Mouse (Mus musculus) heart, embryonic 10.5 days (tissue): ENCODE results near the gene Exoc3l. TPM values are rescaled to one million over a fixed set of nuclear protein-coding genes. Genes with fewer than 3 reads are reported as not detected.

ENCODE experiments used
- DNase-seq: peaks from one replicate; pipeline ENCODE4 v3.0.0-alpha.2; 2017; ENCODE audit warnings: low spot score
- H3K27ac ChIP-seq: fragments of 300-500 bp; sonication (generic); 2 replicates; pipeline ENCODE4 v1.5.1; 2016; ENCODE audit warnings: mild to moderate bottlenecking
- H3K27me3 ChIP-seq: fragments of 300-500 bp; sonication (generic); 2 replicates; pipeline ENCODE4 v1.6.1; 2016; ENCODE audit warnings: mild to moderate bottlenecking; ENCODE audit not compliant: poor library complexity, insufficient read depth, severe bottlenecking
- H3K36me3 ChIP-seq: fragments of 300-500 bp; sonication (generic); 2 replicates; pipeline ENCODE4 v1.6.1; 2016; ENCODE audit warnings: mild to moderate bottlenecking, moderate library complexity
- H3K4me1 ChIP-seq: fragments of 300-500 bp; sonication (generic); 2 replicates; pipeline ENCODE4 v1.6.1; 2016; ENCODE audit warnings: mild to moderate bottlenecking
- H3K4me3 ChIP-seq: fragments of 300-500 bp; sonication (generic); 2 replicates; pipeline ENCODE4 v1.5.1; 2016; ENCODE audit warnings: mild to moderate bottlenecking, moderate library complexity
- H3K9me3 ChIP-seq: fragments of 300-500 bp; sonication (generic); 2 replicates; pipeline ENCODE4 v1.6.1; 2016; ENCODE audit warnings: mild to moderate bottlenecking, moderate library complexity
- WGBS: fragments of 180-500 bp; shearing (Covaris S2); methylation state at CpG from one replicate; pipeline ENCODE4 v1.1.7; 2016; 5-methylcytosine and 5-hydroxymethylcytosine counted together
- polyA plus RNA-seq: library from polyadenylated mRNA; unstranded; fragments of >200 nt; fragmentation: Nextera tagmentation; extraction: Ambion mirVana; gene quantifications from 2 replicates; pipeline ENCODE4 v1.2.1, GENCODE M21; 2016

Exoc3l gene
- polyA plus RNA-seq = 16.7 and 18.9 TPM in 2 replicates

DNA sequence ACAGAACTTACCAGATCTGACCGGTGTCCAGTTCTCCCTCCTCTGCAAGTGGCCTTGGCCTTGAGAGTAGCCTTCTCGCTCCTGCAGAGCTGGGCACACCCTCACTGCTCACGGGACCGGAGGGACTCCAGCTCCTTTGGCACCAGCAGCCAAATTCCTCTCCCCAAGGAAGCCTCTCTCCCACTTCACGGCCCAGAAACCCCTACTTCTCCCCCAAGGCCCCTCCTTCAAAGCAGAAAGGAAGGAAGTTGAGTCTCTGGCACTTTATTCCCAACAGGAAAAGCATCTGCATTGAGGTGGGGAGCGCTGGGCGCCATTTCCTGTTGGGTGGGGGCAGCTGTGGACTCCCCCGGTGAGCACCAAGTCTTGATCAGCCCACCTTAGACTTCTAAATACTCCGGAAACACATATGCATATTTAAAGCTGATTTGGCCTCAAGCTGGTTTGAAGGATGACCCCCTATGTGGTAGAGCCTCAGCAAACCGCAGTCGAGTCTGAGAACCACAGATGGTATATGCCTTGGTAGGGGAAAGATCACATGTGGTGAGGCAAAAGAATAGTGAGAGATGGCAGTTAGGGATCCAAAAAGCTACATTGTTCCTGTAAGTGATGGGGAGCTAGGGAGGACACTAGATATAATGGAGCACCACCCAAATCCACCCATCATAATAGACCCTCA, at the start of gene Exoc3l:
Gene Exoc3l, minus strand, starts transcription at position 207 of the 679 bp plus-strand sequence.
- Histone ChIP-seq H3K9me3 (no peaks in the 10 kb centered on the region), H3K36me3 (peaks cover 25% of the 10 kb centered on the region), H3K27ac (peak within 1 kb of the TSS; percentile 90), H3K27me3 (peaks cover 31% of the 10 kb centered on the region), H3K4me1 (peaks cover 41% of the 10 kb centered on the region), H3K4me3 (peak within 1 kb of the TSS; percentile 78)
- DNase-seq = no peak
- WGBS = 53% methylated on average over 11 of the region's 11 CpGs

DNA sequence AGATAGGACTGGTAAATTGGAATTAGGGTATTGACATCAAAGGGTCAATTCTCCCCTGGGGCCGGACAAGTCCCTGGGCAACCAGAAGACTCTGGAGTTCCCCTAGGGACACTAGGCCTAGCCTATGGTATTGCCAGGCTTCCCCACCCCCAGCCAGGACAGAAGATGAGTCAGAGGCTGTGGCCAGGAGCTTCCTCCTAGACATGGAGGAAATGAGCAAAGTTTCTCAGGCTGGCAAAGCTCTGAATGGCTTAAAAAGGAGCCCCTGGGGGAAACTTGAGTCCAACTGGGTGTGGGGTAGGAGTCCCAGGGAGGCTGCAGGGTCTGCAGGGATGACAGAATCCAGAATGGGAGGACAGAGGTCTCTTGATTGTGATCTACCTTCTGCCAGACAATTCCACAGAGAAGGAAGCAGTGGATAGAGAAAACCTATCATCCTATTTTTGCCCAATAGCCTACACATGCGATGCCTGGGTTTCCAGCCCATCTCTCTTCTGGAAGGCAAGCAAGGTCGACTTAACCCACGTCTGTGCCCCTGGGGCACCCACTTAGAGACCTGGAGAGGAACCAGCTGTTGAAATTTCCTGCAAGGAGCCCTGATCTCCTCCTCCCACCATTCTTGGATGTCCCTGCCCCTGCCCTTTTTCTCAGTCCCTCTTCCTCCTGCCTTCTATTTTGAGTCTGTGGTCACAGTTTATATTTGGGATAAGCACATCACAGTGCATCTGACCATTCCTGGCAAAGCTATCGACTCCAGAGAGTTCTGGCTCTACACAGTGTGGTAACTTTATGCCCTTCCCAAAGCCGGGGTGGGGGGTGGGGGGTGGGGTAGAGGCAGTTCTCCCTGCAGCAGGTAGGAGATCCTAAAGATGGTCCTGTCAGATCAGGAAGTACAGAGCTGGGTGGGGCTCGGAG, 49.4 kb upstream of the Exoc3l start:
- H3K4me1 ChIP-seq = peaks cover 70% of the 10 kb centered on the region
- no peaks in the 10 kb centered on the region for H3K27me3 ChIP-seq
- H3K27ac ChIP-seq = peak overlapping the region; percentile 89
- H3K36me3 ChIP-seq = no peaks in the 10 kb centered on the region
- H3K4me3 ChIP-seq = peak overlapping the region; percentile 72
- no peak for DNase-seq
- no peaks in the 10 kb centered on the region for H3K9me3 ChIP-seq
- 52% methylated on average over 7 of the region's 7 CpGs for WGBS

DNA sequence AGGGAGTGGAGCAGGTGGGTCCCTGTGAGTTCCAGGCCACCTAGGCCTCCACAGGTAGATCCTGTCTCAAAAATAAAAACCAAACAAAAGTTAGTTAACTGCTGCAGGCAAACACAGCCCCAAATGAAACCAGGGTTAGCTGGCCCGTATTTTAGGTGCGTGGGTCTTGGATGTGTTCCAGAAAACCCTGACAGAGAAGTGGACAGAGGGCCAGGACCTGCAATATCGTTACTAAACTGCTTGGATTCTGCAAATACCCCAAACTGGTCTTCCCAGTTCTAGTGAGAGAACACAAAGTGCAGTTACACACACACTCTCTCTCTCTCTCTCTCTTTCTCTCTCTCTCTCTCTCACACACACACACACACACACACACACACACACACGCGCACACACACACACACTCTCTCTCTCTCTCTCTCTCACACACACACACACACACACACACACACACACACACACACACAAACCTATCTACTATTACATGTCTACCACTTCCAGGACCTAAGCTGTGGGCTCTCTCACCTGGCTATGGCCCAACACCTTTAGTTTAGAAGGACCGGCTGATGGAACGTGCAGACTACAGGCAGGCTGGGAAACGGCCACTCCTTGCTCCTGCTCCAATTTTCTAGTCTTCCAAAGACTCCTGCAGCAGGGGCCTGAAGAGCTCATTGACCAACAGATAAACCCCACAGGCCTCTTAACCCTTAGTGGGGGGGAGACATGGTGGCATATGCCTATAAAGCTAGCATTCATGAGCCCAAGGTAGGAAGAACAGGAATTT, 48.1 kb upstream of the Exoc3l start:
- WGBS = 59% methylated on average over 8 of the region's 8 CpGs
- Histone ChIP-seq H3K27me3 (no peaks in the 10 kb centered on the region), H3K4me3 (no peak overlapping the region), H3K36me3 (no peaks in the 10 kb centered on the region), H3K27ac (0 out of 2 replicates have a peak overlapping the region, but pooled peaks have one; percentile 36), H3K4me1 (peaks cover 70% of the 10 kb centered on the region), H3K9me3 (no peaks in the 10 kb centered on the region)
- no peak for DNase-seq

DNA sequence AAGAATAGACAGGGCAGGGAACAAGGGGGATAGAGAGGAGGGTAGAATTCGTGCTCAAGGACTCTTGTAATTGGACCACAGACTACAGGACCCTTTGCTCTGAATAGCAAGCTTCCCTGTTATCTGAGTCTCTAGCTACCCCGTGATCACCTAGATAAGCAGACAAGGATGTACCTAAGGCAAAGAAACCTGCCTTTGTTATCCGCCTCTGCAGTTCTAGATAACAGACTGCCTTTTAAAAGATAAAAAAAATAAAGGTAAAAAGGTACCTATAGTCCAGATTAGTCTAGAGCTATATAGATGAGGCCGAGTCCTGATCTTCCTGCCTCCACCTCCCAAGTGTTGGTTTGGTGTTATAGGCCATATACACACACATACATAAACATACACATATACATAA, 46.9 kb upstream of the Exoc3l start:
- DNase-seq = no peak
- Histone ChIP-seq H3K27ac (no peak overlapping the region), H3K4me3 (no peak overlapping the region), H3K27me3 (no peaks in the 10 kb centered on the region), H3K9me3 (no peaks in the 10 kb centered on the region), H3K36me3 (peaks cover 8% of the 10 kb centered on the region), H3K4me1 (peaks cover 74% of the 10 kb centered on the region)
- WGBS = 66% methylated on average over 4 of the region's 4 CpGs

DNA sequence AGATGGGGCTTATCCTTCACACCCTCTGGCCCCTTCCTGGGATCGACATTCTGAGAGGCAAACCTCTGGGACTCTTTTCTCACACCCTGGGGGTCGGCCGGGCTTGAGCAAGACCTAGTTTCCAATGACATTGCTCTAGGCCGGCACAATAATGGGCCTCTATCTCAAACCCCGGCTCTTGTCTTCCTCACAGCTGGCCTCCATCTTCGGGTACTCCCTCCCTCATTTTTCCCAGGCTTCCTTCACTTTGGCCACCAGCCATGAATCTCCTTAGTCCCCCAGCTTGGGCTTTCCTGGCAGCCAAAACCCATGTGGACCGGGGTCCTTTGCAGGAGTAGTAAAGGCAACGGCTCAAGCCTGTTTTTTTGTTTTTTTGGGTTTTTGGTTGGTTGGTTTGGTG, 45.5 kb upstream of the Exoc3l start:
- Histone ChIP-seq H3K27me3 (0 out of 2 replicates have a peak, but pooled peaks cover 3% of the 10 kb centered on the region), H3K36me3 (peaks cover 22% of the 10 kb centered on the region), H3K4me3 (no peak overlapping the region; the same call in 1 of the 2 replicates), H3K9me3 (no peaks in the 10 kb centered on the region), H3K4me1 (peaks cover 66% of the 10 kb centered on the region), H3K27ac (peak overlapping the region; percentile 69; the same call in 1 of the 2 replicates)
- DNase-seq = no peak
- 22% methylated on average over 8 of the region's 8 CpGs for WGBS

DNA sequence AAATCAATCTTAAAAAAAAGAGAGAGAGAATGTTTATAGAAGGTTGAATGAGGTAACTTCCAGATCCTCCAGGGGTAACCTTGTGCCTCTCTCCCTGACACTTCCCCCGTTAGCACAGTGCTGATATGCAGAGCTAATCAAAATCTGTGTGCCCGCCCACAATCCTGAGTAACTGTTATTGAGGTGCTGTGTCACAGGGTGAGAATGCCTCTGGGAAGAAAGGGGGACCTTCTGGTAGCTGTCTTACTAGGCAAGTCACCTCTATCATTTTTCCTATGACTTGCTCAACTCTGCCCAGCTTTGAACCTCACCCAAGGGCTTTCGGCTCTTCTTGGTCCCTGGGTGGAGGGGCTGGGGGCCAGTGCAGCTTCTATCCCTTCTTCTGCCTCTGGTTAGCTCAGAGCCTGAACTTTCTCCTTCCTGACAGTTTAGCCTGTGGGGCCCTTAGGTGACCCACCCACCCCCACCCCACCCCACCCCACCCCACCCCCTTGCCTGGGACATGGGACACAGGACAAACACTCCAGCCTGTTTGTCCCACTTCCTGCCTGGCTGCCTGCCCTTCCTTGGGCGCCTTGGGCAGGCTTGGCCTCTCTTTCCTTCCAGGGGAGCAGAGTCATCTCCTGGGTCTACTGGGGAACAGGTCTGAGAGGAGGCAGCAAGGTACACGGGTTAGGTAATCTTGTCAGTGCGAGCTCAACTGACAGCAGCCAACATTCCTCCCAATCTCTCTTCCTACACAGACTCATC, 44.2 kb upstream of the Exoc3l start:
- Histone ChIP-seq H3K4me1 (peaks cover 53% of the 10 kb centered on the region), H3K9me3 (no peaks in the 10 kb centered on the region), H3K27ac (peak overlapping the region; percentile 69), H3K27me3 (0 out of 2 replicates have a peak, but pooled peaks cover 3% of the 10 kb centered on the region), H3K36me3 (peaks cover 36% of the 10 kb centered on the region), H3K4me3 (no peak overlapping the region)
- 56% methylated on average over 6 of the region's 6 CpGs for WGBS
- DNase-seq = no peak

DNA sequence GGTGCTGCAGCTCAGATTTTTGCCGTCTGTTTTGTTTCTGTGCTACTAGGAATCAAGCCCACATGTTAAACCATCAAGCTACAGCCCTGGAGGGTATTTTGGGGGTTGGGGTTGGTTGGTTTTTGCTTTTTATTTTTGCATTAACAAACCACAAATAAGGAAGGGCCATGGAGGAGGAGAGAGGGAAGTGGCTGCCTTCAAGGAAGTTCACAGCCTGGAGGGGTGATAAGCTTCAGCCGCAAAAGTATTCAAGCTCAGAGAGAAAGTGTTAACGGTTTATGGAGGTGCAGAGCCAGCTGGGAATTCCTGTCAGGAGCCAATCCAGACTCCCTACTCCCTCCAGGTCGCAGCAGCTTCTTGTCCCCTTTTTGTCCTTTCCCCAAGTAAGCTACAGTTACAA, 43.1 kb upstream of the Exoc3l start:
- 19% methylated on average over 4 of the region's 4 CpGs for WGBS
- Histone ChIP-seq H3K27me3 (0 out of 2 replicates have a peak, but pooled peaks cover 3% of the 10 kb centered on the region), H3K9me3 (no peaks in the 10 kb centered on the region), H3K27ac (peak overlapping the region; percentile 75; the same call in 1 of the 2 replicates), H3K4me1 (peaks cover 42% of the 10 kb centered on the region), H3K4me3 (no peak overlapping the region), H3K36me3 (peaks cover 46% of the 10 kb centered on the region)
- no peak for DNase-seq

DNA sequence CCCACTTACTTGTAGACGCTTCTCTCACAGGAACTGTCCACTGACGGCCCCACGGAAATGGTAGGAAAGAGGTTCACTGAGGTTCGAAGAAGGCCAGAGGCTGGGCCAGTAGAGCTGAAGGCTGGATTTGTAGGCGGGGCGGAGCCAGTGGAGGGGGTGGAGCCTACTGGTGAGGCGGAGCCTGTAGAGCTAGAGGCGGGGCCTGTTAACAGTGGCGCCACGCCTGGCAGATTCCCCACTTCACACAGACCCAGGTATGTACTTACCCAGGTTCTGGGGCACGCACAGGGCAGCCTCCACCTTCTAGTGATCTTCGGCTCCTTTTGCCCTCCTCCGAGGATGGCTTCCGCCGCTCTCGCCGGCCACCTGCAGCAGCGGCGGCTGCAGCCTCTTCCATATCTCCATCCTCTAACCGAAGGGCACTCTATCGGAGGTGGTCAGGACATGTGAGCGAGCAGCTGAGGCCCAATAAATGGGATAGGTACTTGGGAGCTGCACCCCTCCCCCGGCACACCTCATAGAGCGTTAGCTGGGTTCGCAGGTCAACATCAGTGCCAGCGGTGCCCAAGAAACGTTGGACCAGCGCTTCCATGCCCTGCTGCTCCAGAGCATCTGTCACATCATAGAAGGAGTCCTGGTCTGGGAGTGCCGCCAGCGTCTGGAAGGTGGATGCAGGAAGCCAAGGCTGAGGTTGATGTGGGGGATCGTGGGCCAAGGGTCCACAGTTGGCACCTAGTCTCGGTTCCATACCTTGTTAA, 40.7 kb upstream of the Exoc3l start:
- Histone ChIP-seq H3K27ac (no peak overlapping the region), H3K36me3 (peaks cover 71% of the 10 kb centered on the region), H3K4me1 (peaks cover 38% of the 10 kb centered on the region), H3K27me3 (0 out of 2 replicates have a peak, but pooled peaks cover 3% of the 10 kb centered on the region), H3K9me3 (no peaks in the 10 kb centered on the region), H3K4me3 (no peak overlapping the region)
- DNase-seq = no peak
- WGBS = 59% methylated on average over 32 of the region's 32 CpGs

DNA sequence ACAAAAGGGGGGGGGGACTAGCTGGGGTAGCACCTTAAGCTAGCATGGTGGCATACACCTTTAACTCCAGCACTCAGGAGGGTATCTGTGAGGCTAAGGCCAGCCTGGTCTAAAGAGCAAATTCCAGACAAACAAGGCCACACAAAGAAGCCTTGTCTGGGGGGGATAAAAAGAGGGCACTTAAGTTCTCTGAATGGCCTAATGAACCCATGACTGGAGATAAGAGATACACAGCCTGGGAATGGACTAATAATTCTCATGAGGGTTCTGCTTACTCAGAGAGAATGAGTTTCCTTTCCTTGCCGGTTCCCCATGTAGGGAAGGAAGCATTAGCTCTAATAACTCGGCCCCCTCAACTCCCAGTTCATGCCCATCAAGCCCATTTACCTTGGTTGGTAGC, 36.6 kb upstream of the Exoc3l start:
- DNase-seq = no peak
- H3K9me3 ChIP-seq = no peaks in the 10 kb centered on the region
- WGBS = 64% methylated on average over 2 of the region's 2 CpGs
- 0 out of 2 replicates have a peak, but pooled peaks cover 3% of the 10 kb centered on the region for H3K27me3 ChIP-seq
- no peak overlapping the region for H3K4me3 ChIP-seq
- peaks cover 6% of the 10 kb centered on the region; the same call in 1 of the 2 replicates for H3K4me1 ChIP-seq
- peaks cover 97% of the 10 kb centered on the region for H3K36me3 ChIP-seq
- H3K27ac ChIP-seq = no peak overlapping the region

DNA sequence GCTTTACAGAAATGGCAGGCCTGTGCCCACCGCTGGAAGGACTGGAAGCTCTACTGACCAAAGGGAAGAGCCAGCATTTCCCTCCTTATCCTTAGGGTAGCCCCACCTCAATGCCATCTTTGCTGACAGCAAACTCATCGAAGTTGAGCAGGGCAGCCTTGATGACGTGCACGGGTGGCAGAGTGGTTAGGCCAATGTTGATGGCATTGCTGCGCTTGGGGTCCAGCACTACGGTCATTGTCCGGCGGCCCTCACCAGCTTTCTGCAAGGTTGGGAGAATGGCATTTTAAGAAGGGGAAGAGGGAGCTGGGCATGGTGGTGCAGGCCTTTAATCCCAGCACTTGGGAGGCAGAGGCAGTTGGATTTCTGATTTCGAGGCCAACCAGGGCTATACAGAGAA, 36.0 kb upstream of the Exoc3l start:
- WGBS = 93% methylated on average over 9 of the region's 9 CpGs
- Histone ChIP-seq H3K4me1 (peaks cover 12% of the 10 kb centered on the region), H3K27me3 (0 out of 2 replicates have a peak, but pooled peaks cover 2% of the 10 kb centered on the region), H3K9me3 (no peaks in the 10 kb centered on the region), H3K27ac (no peak overlapping the region), H3K36me3 (peaks cover 91% of the 10 kb centered on the region), H3K4me3 (no peak overlapping the region)
- DNase-seq = no peak

DNA sequence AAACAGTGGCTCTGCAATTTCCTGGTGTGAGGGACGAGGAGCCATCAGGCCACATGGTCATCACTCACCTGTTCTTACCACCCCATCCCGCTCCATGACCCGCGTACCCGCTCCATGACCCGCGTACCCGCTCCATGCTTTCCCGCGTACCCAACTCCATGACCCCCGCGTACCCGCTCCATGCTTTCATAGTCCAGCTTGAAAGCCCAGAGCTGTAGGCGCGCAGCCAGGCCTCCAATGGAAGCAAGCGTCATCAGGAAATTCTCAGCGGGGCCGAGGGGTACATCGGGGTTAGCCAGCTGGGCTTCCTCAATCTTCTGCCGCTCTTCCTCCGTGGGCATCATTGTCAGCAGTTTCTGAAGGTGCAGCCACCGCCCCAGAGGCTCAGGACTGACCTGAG, 35.6 kb upstream of the Exoc3l start:
- no peaks in the 10 kb centered on the region for H3K27me3 ChIP-seq
- H3K9me3 ChIP-seq = no peaks in the 10 kb centered on the region
- peaks cover 14% of the 10 kb centered on the region for H3K4me1 ChIP-seq
- H3K27ac ChIP-seq = no peak overlapping the region
- WGBS = 94% methylated on average over 22 of the region's 22 CpGs
- no peak overlapping the region for H3K4me3 ChIP-seq
- no peak for DNase-seq
- H3K36me3 ChIP-seq = peaks cover 86% of the 10 kb centered on the region
